Mouse (Mus musculus): ENCODE measurements around the gene Cxcl14. TPM values are rescaled to one million over a fixed set of nuclear protein-coding genes. Genes with fewer than 3 reads are reported as not detected.

Gene Cxcl14
- polyA plus RNA-seq, 1 experiment from 2014 or later: 9.9 TPM

DNA sequence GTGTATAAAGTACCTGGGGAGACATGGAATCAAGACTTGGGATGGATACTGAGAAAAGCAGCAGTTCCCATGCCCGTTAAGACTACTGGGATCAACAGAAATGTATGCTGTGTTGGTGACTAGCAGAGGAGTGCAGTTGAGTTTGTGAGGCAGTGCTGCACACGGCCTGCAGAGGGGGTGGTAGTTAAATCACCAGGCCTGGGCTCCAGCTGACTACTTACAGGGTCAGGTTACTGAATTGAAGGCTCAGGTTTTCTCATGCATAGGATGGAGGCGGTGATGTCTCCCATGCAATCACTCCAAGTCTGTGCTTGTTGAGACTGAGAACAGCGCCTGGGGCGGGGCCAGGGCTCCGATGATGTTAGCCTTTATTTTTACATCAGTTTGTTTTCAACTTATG lies 31.4 kb upstream of the Cxcl14 start:
- Histone ChIP-seq H3K9ac (no peak overlapping the region), H3K4me2 (replicated peaks) (no peak overlapping the region), H3K9me3 (no peaks in the 10 kb centered on the region), H3K36me3 (no peaks in the 10 kb centered on the region), H3K4me3 (replicated peaks) (no peak overlapping the region), H3K4me1 (replicated peaks) (no peaks in the 10 kb centered on the region), H3K27me3 (replicated peaks) (no peaks in the 10 kb centered on the region), H3K27ac (no peak overlapping the region)
- WGBS: 34% methylated on average over 6 of the region's 6 CpGs
- no peak for ATAC-seq

GRCm38 (mm10) chr13:56321635-56322034 lies 25.3 kb upstream of the Cxcl14 start:
- H3K9ac ChIP-seq: no peak overlapping the region
- WGBS: 48% methylated on average over 7 of the region's 7 CpGs
- no peaks in the 10 kb centered on the region for H3K4me1 ChIP-seq (replicated peaks)
- no peak overlapping the region for H3K4me3 ChIP-seq (replicated peaks)
- ATAC-seq: no peak
- no peaks in the 10 kb centered on the region for H3K27me3 ChIP-seq (replicated peaks)
- H3K4me2 ChIP-seq (replicated peaks): no peak overlapping the region
- no peaks in the 10 kb centered on the region for H3K36me3 ChIP-seq
- H3K9me3 ChIP-seq: no peaks in the 10 kb centered on the region
- no peak overlapping the region for H3K27ac ChIP-seq

- Histone ChIP-seq H3K9me3 (no peaks in the 10 kb centered on the region), H3K4me3 (replicated peaks) (no peak overlapping the region), H3K27ac (no peak overlapping the region), H3K36me3 (no peaks in the 10 kb centered on the region), H3K27me3 (replicated peaks) (no peaks in the 10 kb centered on the region), H3K4me1 (replicated peaks) (no peaks in the 10 kb centered on the region), H3K4me2 (replicated peaks) (no peak overlapping the region), H3K9ac (no peak overlapping the region)
- WGBS: 77% methylated on average over 4 of the region's 4 CpGs
- ATAC-seq: no peak
Observed at GRCm38 (mm10) chr13:56316930-56317329, 20.6 kb upstream of the Cxcl14 start.

GRCm38 (mm10) chr13:56315201-56315600 lies 18.9 kb upstream of the Cxcl14 start:
- ATAC-seq: no peak
- no peaks in the 10 kb centered on the region for H3K27me3 ChIP-seq (replicated peaks)
- no peaks in the 10 kb centered on the region for H3K4me1 ChIP-seq (replicated peaks)
- no peak overlapping the region for H3K9ac ChIP-seq
- no peaks in the 10 kb centered on the region for H3K36me3 ChIP-seq
- 48% methylated on average over 3 of the region's 3 CpGs for WGBS
- no peaks in the 10 kb centered on the region for H3K9me3 ChIP-seq
- H3K27ac ChIP-seq: no peak overlapping the region
- no peak overlapping the region for H3K4me2 ChIP-seq (replicated peaks)
- no peak overlapping the region for H3K4me3 ChIP-seq (replicated peaks)

DNA sequence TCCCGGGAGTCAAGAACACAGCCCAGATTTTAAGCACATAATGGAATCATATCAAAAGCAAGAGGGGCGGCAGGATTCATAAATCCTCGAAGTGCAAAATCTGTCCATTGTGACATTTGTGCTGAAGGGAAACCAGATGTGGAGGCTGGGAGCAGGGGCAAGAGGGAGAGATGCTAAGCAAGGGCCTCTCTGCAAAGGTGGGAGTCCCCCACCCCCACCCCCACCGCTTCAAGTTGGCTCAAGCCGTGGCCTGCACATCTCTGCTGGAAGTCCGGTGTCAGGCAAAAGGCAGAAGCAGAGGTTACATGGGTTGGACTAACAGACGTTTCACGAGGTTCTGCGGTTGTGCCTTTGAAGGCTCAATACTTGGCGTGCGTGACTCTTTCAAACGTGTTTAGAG lies 8.7 kb upstream of the Cxcl14 start:
- no peaks in the 10 kb centered on the region for H3K36me3 ChIP-seq
- no peaks in the 10 kb centered on the region for H3K9me3 ChIP-seq
- no peak overlapping the region for H3K9ac ChIP-seq
- no peaks in the 10 kb centered on the region for H3K4me1 ChIP-seq (replicated peaks)
- 61% methylated on average over 12 of the region's 12 CpGs for WGBS
- no peak for ATAC-seq
- no peak overlapping the region for H3K4me2 ChIP-seq (replicated peaks)
- no peak overlapping the region for H3K4me3 ChIP-seq (replicated peaks)
- H3K27me3 ChIP-seq (replicated peaks): no peaks in the 10 kb centered on the region
- H3K27ac ChIP-seq: no peak overlapping the region

- H3K9ac ChIP-seq: no peak overlapping the region
- 59% methylated on average over 4 of the region's 4 CpGs for WGBS
- ATAC-seq: no peak
- no peaks in the 10 kb centered on the region for H3K9me3 ChIP-seq
- no peak overlapping the region for H3K27ac ChIP-seq
- H3K36me3 ChIP-seq: no peaks in the 10 kb centered on the region
- H3K4me3 ChIP-seq (replicated peaks): no peak overlapping the region
- H3K4me1 ChIP-seq (replicated peaks): no peaks in the 10 kb centered on the region
- no peak overlapping the region for H3K4me2 ChIP-seq (replicated peaks)
- no peaks in the 10 kb centered on the region for H3K27me3 ChIP-seq (replicated peaks)
Observed at GRCm38 (mm10) chr13:56304453-56304852, 8.1 kb upstream of the Cxcl14 start.

DNA sequence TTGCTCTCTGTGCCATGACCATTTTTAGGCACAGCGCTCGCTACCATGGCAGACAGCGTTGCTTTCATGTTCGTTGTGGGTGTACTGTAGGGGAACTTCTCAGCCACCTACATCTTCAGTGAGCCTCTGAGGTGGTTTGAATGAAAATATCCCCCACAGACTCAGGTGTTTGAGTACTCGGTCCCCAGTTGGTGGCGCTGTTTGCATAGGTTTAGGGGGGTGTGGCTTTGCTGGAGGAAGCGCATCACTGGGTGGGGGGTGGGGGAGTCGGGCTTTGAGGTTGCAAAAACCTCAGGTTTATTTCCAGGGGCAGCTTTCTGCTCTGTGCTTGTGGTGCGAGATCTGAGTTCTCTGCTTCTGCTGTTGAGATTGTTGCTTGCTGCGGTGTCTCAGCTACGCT lies 3.0 kb upstream of the Cxcl14 start:
- Histone ChIP-seq H3K4me3 (replicated peaks) (no peak overlapping the region), H3K27me3 (replicated peaks) (peaks cover 44% of the 10 kb centered on the region), H3K9me3 (no peaks in the 10 kb centered on the region), H3K36me3 (no peaks in the 10 kb centered on the region), H3K4me2 (replicated peaks) (no peak overlapping the region), H3K27ac (no peak overlapping the region), H3K9ac (no peak overlapping the region), H3K4me1 (replicated peaks) (peaks cover 14% of the 10 kb centered on the region)
- no peak for ATAC-seq
- WGBS: 93% methylated on average over 11 of the region's 11 CpGs

- Histone ChIP-seq H3K4me1 (replicated peaks) (peaks cover 14% of the 10 kb centered on the region), H3K4me3 (replicated peaks) (peak overlapping the region; percentile 46), H3K36me3 (no peaks in the 10 kb centered on the region), H3K9me3 (no peaks in the 10 kb centered on the region), H3K9ac (peak overlapping the region; percentile 34; the same call in 1 of the 2 replicates), H3K27ac (no peak overlapping the region), H3K4me2 (replicated peaks) (peak overlapping the region; percentile 90), H3K27me3 (replicated peaks) (peaks cover 68% of the 10 kb centered on the region)
- no peak for ATAC-seq
- WGBS: 7% methylated on average over 8 of the region's 8 CpGs
Observed at GRCm38 (mm10) chr13:56296659-56297020, 289 bp upstream of the Cxcl14 start.

- WGBS: 7% methylated on average over 13 of the region's 13 CpGs
- H3K9me3 ChIP-seq: no peaks in the 10 kb centered on the region
- H3K4me3 ChIP-seq (replicated peaks): peak overlapping the region; percentile 46
- no peak overlapping the region for H3K27ac ChIP-seq
- H3K4me1 ChIP-seq (replicated peaks): peaks cover 14% of the 10 kb centered on the region
- H3K9ac ChIP-seq: peak overlapping the region; percentile 34
- peak overlapping the region; percentile 90 for H3K4me2 ChIP-seq (replicated peaks)
- H3K36me3 ChIP-seq: no peaks in the 10 kb centered on the region
- ATAC-seq: peak; percentile 6; the same call in 1 of the 2 replicates
- H3K27me3 ChIP-seq (replicated peaks): peaks cover 68% of the 10 kb centered on the region
Observed at GRCm38 (mm10) chr13:56295586-56295942, 787 bp downstream of the Cxcl14 start.

DNA sequence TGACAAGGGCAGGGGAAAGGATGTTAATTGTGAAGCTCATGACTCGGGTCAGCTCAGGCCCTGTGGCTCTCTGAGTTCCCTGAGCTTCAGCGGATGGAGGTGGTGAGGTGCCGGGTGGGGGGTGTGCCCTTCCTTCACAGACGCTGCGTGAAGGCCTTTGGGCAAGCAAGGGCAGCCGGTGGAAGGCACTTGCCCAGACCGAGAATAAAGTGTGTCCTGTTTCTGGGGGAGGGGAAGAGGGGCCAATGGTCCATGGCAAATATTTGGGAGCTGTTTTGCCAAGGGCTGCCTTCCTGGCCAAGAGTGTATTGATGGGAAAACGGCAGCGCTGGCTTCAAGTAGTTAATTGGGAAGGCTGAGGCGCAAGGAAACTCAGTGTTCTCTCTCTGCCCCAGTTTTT lies 1.4 kb downstream of the Cxcl14 start:
- ATAC-seq: no peak
- Histone ChIP-seq H3K9me3 (no peaks in the 10 kb centered on the region), H3K4me3 (replicated peaks) (no peak overlapping the region; the same call in 1 of the 2 replicates), H3K36me3 (no peaks in the 10 kb centered on the region), H3K4me1 (replicated peaks) (peaks cover 14% of the 10 kb centered on the region), H3K27ac (no peak overlapping the region), H3K27me3 (replicated peaks) (peaks cover 68% of the 10 kb centered on the region), H3K4me2 (replicated peaks) (peak overlapping the region; percentile 90), H3K9ac (no peak overlapping the region)
- 11% methylated on average over 10 of the region's 10 CpGs for WGBS

GRCm38 (mm10) chr13:56289998-56290397 lies 6.4 kb downstream of the Cxcl14 start:
- 83% methylated on average over 6 of the region's 6 CpGs for WGBS
- Histone ChIP-seq H3K27ac (no peak overlapping the region), H3K4me3 (replicated peaks) (no peak overlapping the region), H3K9ac (no peak overlapping the region), H3K9me3 (no peaks in the 10 kb centered on the region), H3K4me1 (replicated peaks) (no peaks in the 10 kb centered on the region), H3K4me2 (replicated peaks) (no peak overlapping the region), H3K36me3 (no peaks in the 10 kb centered on the region), H3K27me3 (replicated peaks) (peaks cover 36% of the 10 kb centered on the region)
- no peak for ATAC-seq

GRCm38 (mm10) chr13:56289261-56289660 lies 7.1 kb downstream of the Cxcl14 start:
- Histone ChIP-seq H3K36me3 (no peaks in the 10 kb centered on the region), H3K9me3 (no peaks in the 10 kb centered on the region), H3K27ac (no peak overlapping the region), H3K4me3 (replicated peaks) (no peak overlapping the region), H3K4me2 (replicated peaks) (no peak overlapping the region), H3K4me1 (replicated peaks) (no peaks in the 10 kb centered on the region), H3K9ac (no peak overlapping the region), H3K27me3 (replicated peaks) (peaks cover 29% of the 10 kb centered on the region)
- 62% methylated on average over 11 of the region's 11 CpGs for WGBS
- no peak for ATAC-seq

- 25% methylated on average over 4 of the region's 4 CpGs for WGBS
- no peak for ATAC-seq
- no peak overlapping the region for H3K4me2 ChIP-seq (replicated peaks)
- H3K9me3 ChIP-seq: no peaks in the 10 kb centered on the region
- H3K9ac ChIP-seq: no peak overlapping the region
- H3K36me3 ChIP-seq: no peaks in the 10 kb centered on the region
- H3K27me3 ChIP-seq (replicated peaks): peaks cover 22% of the 10 kb centered on the region
- no peaks in the 10 kb centered on the region for H3K4me1 ChIP-seq (replicated peaks)
- no peak overlapping the region for H3K4me3 ChIP-seq (replicated peaks)
- H3K27ac ChIP-seq: no peak overlapping the region
Observed at GRCm38 (mm10) chr13:56288601-56289000, 7.8 kb downstream of the Cxcl14 start.

Data from intestine, embryonic 15.5 days (tissue).